Mouse (Mus musculus): ENCODE measurements around the gene Olfr1367.

The Olfr1367 gene

DNA sequence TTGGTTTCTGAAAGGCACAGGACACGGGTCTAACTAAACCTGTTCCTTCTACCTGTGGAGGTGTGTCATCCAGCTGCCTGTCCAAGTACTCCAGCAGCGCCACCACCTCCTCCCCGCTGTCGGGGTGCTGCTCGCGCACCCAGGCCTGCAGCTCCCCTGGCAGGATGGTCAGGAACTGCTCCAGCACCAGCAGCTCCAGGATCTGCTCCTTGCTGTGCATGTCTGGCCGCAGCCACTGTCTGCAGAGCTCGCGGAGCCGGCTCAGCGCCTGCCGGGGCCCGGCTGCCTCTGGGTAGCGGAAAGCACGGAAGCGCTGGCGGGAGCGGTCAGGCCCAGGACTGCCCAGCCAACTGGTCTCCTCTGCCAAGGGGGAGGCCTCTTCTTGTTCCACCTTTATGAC is 49.3 kb downstream of the Olfr1367 start:
- DNase-seq (ENCODE audit: low spot score), result peak; percentile 44

- no peak for DNase-seq (ENCODE audit: low spot score)
These were observed 50.8 kb downstream of the Olfr1367 start for GRCm38 (mm10) chr13:21397486-21397885.

Measured in testis, postnatal 10 days (tissue).